Mouse (Mus musculus) forebrain, embryonic 14.5 days (tissue): Measurements from ENCODE around the gene Bmper. TPM values are rescaled to one million over a fixed set of nuclear protein-coding genes. Genes with fewer than 3 reads are reported as not detected.

ENCODE experiments used
- ATAC-seq: fragments of 200-750 bp; cut with Nextera tagmentation; 2 replicates; pipeline ENCODE4 v1.8.0; 2017; ENCODE audit warnings: mild to moderate bottlenecking, moderate library complexity
- DNase-seq: peaks from one replicate; pipeline ENCODE4 v3.0.0-alpha.2; 2015; ENCODE audit warnings: low spot score
- H3K27ac ChIP-seq: fragments of 300-500 bp; sonication (generic); 2 replicates; pipeline ENCODE4 v1.5.1; 2014; ENCODE audit warnings: low read depth, mild to moderate bottlenecking, control low read depth, low read length, moderate library complexity
- H3K27me3 ChIP-seq: fragments of 300-500 bp; sonication (generic); replicated peaks from 2 replicates; pipeline ENCODE4 v1.6.1; 2014; ENCODE audit warnings: low read length, control low read depth, mixed read lengths; ENCODE audit not compliant: control insufficient read depth, insufficient read depth
- H3K36me3 ChIP-seq: fragments of 300-500 bp; sonication (generic); 2 replicates; pipeline ENCODE4 v1.6.1; 2014; ENCODE audit warnings: low read length, control low read depth; ENCODE audit not compliant: control insufficient read depth, insufficient read depth
- H3K4me1 ChIP-seq: fragments of 300-500 bp; sonication (generic); 2 replicates; pipeline ENCODE4 v1.6.1; 2014; ENCODE audit warnings: antibody characterized with exemption, low read length, control low read depth; ENCODE audit not compliant: control insufficient read depth, insufficient read depth
- H3K4me2 ChIP-seq: fragments of 300-500 bp; sonication (generic); 2 replicates; pipeline ENCODE4 v1.6.1; 2014; ENCODE audit warnings: mild to moderate bottlenecking, control low read depth, low read length
- H3K4me3 ChIP-seq: fragments of 300-500 bp; sonication (generic); 2 replicates; pipeline ENCODE4 v1.5.1; 2014; ENCODE audit warnings: low read depth, low read length, control low read depth
- H3K9ac ChIP-seq: fragments of 300-500 bp; sonication (generic); 2 replicates; pipeline ENCODE4 v1.6.1; 2014; ENCODE audit warnings: mild to moderate bottlenecking, low read length, control low read depth, moderate library complexity
- H3K9me3 ChIP-seq: fragments of 300-500 bp; sonication (generic); replicated peaks from 2 replicates; pipeline ENCODE4 v1.6.1; 2016; ENCODE audit warnings: low read length, control low read depth, mixed read lengths; ENCODE audit not compliant: control insufficient read depth
- WGBS: fragments of 180-500 bp; shearing (Covaris S2); extraction: QIAGEN DNeasy Blood & Tissue Kit; methylation state at CpG from one replicate; pipeline ENCODE4 v1.1.7; 2014; 5-methylcytosine and 5-hydroxymethylcytosine counted together
- polyA plus RNA-seq: library from polyadenylated mRNA; unstranded; fragments of >200 nt; fragmentation: Nextera tagmentation; extraction: Ambion mirVana; gene quantifications from 2 replicates; pipeline ENCODE4 v1.2.1, GENCODE M21; 2014

Gene Bmper
- polyA plus RNA-seq, 1 experiment from 2014 or later, result 13.9 TPM

- H3K27ac ChIP-seq, result peak overlapping the region; percentile 1; the same call in 1 of the 2 replicates
- peaks cover 9% of the 10 kb centered on the region; the same call in 1 of the 2 replicates for H3K4me1 ChIP-seq
- no peak overlapping the region for H3K4me2 ChIP-seq
- no peak overlapping the region for H3K9ac ChIP-seq
- no peak for DNase-seq
- H3K27me3 ChIP-seq, result no peaks in the 10 kb centered on the region
- ATAC-seq, result no peak
- no peak overlapping the region for H3K4me3 ChIP-seq
- H3K36me3 ChIP-seq, result no peaks in the 10 kb centered on the region
- 89% methylated on average over 4 of the region's 4 CpGs for WGBS
- H3K9me3 ChIP-seq, result no peaks in the 10 kb centered on the region
Observed at GRCm38 (mm10) chr9:23485851-23486250, 263.0 kb downstream of the Bmper start.

- H3K4me2 ChIP-seq, result no peak overlapping the region
- H3K27me3 ChIP-seq, result no peaks in the 10 kb centered on the region
- no peaks in the 10 kb centered on the region for H3K9me3 ChIP-seq
- H3K36me3 ChIP-seq, result no peaks in the 10 kb centered on the region
- DNase-seq (peak; percentile 82), ATAC-seq (peak; percentile 95)
- WGBS, result 5% methylated on average over 5 of the region's 5 CpGs
- peak overlapping the region; percentile 49; the same call in 1 of the 2 replicates for H3K27ac ChIP-seq
- H3K4me1 ChIP-seq, result peaks cover 9% of the 10 kb centered on the region; the same call in 1 of the 2 replicates
- no peak overlapping the region for H3K4me3 ChIP-seq
- H3K9ac ChIP-seq, result no peak overlapping the region
Observed at GRCm38 (mm10) chr9:23486725-23487378, 264.0 kb downstream of the Bmper start.

- H3K27ac ChIP-seq, result no peak overlapping the region
- WGBS, result 90% methylated on average over 5 of the region's 5 CpGs
- H3K4me2 ChIP-seq, result no peak overlapping the region
- H3K9ac ChIP-seq, result no peak overlapping the region
- ATAC-seq, result no peak
- no peaks in the 10 kb centered on the region for H3K27me3 ChIP-seq
- no peaks in the 10 kb centered on the region for H3K9me3 ChIP-seq
- no peak overlapping the region for H3K4me3 ChIP-seq
- no peaks in the 10 kb centered on the region for H3K36me3 ChIP-seq
- DNase-seq, result no peak
- H3K4me1 ChIP-seq, result peaks cover 9% of the 10 kb centered on the region; the same call in 1 of the 2 replicates
Observed at GRCm38 (mm10) chr9:23488265-23488664, 265.4 kb downstream of the Bmper start.

- DNase-seq, result no peak
- Histone ChIP-seq H3K4me2 (no peak overlapping the region), H3K4me1 (peaks cover 10% of the 10 kb centered on the region; the same call in 1 of the 2 replicates), H3K9ac (no peak overlapping the region), H3K27ac (no peak overlapping the region), H3K36me3 (no peaks in the 10 kb centered on the region), H3K9me3 (no peaks in the 10 kb centered on the region), H3K27me3 (no peaks in the 10 kb centered on the region), H3K4me3 (no peak overlapping the region)
- WGBS, result 72% methylated on average over 4 of the region's 4 CpGs
- no peak for ATAC-seq
Observed at GRCm38 (mm10) chr9:23495400-23495799, 272.5 kb downstream of the Bmper start.

- Histone ChIP-seq H3K9me3 (peaks cover 3% of the 10 kb centered on the region; the same call in 1 of the 2 replicates), H3K4me3 (no peak overlapping the region), H3K4me1 (peaks cover 10% of the 10 kb centered on the region; the same call in 1 of the 2 replicates), H3K27ac (peak overlapping the region; percentile 49; the same call in 1 of the 2 replicates), H3K9ac (no peak overlapping the region), H3K36me3 (no peaks in the 10 kb centered on the region), H3K4me2 (no peak overlapping the region), H3K27me3 (no peaks in the 10 kb centered on the region)
- peak; percentile 90 for ATAC-seq
- WGBS, result 8% methylated on average over 3 of the region's 3 CpGs
- peak; percentile 89 for DNase-seq
Observed at GRCm38 (mm10) chr9:23497626-23498025, 274.8 kb downstream of the Bmper start.

- H3K9ac ChIP-seq, result no peak overlapping the region
- no peak overlapping the region for H3K4me2 ChIP-seq
- 38% methylated on average over 1 of the region's 1 CpGs for WGBS
- no peak overlapping the region for H3K4me3 ChIP-seq
- H3K4me1 ChIP-seq, result no peaks in the 10 kb centered on the region
- ATAC-seq (no peak), DNase-seq (no peak)
- H3K27ac ChIP-seq, result no peak overlapping the region
- no peaks in the 10 kb centered on the region for H3K27me3 ChIP-seq
- no peaks in the 10 kb centered on the region for H3K9me3 ChIP-seq
- H3K36me3 ChIP-seq, result no peaks in the 10 kb centered on the region
Observed at GRCm38 (mm10) chr9:23533870-23534269, 311.0 kb downstream of the Bmper start.
